Comparison of ENCODE assay signal across 13 mouse cellular contexts in the genomic region with DNA sequence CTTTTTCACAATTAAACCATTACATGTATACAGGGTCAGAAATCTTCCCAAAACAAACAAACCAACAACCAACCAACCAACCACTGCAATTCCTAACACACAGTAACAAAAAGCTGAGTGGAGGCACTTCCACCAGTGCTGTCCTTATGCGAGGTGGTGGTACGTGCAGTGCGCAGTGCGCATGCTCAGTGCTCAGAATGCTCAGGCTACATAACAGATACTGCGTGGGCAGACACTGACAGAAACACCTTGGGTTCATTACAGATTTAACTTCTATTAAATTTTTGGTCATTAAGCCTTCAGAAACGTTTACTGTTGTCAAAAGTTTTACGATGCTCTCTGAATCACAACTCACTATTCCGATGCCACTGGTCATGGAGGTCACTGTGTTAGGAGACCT.
"Had no signal": no experiment of that assay in that cellular context is flagged by ENCODE, and none has a peak within 500 bp of the region (broad histone marks: within the 10 kb centered on the region; RNA-seq: fewer than 3 reads in every experiment).

No protein-coding gene starts in this region.

- H3K36me3 ChIP-seq: midbrain, embryonic 12.5 days; midbrain, embryonic 15.5 days had no signal

- H3K4me3 ChIP-seq: left cerebral cortex, adult 2 months; liver, embryonic 13.5 days; midbrain, embryonic 12.5 days; midbrain, embryonic 15.5 days; neural tube, embryonic 13.5 days had no signal

- H3K27ac ChIP-seq: left cerebral cortex, adult 2 months; liver, embryonic 13.5 days; macrophage; midbrain, embryonic 12.5 days; midbrain, embryonic 15.5 days; neural tube, embryonic 13.5 days had no signal

- H3K4me2 ChIP-seq: liver, embryonic 13.5 days; lung, embryonic 14.5 days; midbrain, embryonic 12.5 days; midbrain, embryonic 15.5 days; neural tube, embryonic 13.5 days had no signal

- ATAC-seq: lung, postnatal 0 days; midbrain, embryonic 15.5 days had no signal

- H3K27me3 ChIP-seq: liver, embryonic 13.5 days; midbrain, embryonic 12.5 days; midbrain, embryonic 15.5 days; neural tube, embryonic 13.5 days had no signal

- DNase-seq: kidney, adult 2 months; kidney, postnatal 14 days; layer of hippocampus, postnatal 36 days; liver, embryonic 13.5 days; lung, embryonic 14.5 days; thymus, adult 18-20 months; thymus, postnatal 36 days had no signal

- H3K4me1 ChIP-seq: midbrain, embryonic 12.5 days had no signal

- H3K9me3 ChIP-seq: liver, embryonic 13.5 days; midbrain, embryonic 12.5 days; midbrain, embryonic 15.5 days; neural tube, embryonic 13.5 days had no signal

- H3K9ac ChIP-seq: liver, embryonic 13.5 days; lung, embryonic 14.5 days; midbrain, embryonic 12.5 days; midbrain, embryonic 15.5 days; neural tube, embryonic 13.5 days had no signal
